Mouse (Mus musculus) spleen, adult 2 months (tissue): ENCODE results near the gene Rln3. TPM values are rescaled to one million over a fixed set of nuclear protein-coding genes. Genes with fewer than 3 reads are reported as not detected.
A peak's percentile ranks its signal among the peaks of the same experiment; 100 is the strongest.
"Not testable (repeated sequence)": the region's sequence is repeated elsewhere in the genome, so short reads cannot be mapped to it uniquely, and the experiment has no call there.

Source experiments
- DNase-seq, 2 experiments: peaks; one replicate each; pipeline versions ENCODE4 v3.0.0 to v3.0.0-alpha.2; 2012 to 2021; ENCODE audit warnings: low spot score in 2 of 2, low read depth in 1 of 2
- H3K27ac ChIP-seq: fragments of 200-500 bp; 2 replicates; pipeline ENCODE4 v1.5.1; 2012; ENCODE audit warnings: low read length, inconsistent platforms; ENCODE audit not compliant: insufficient read depth
- H3K27me3 ChIP-seq: fragments of 200-500 bp; 2 replicates; pipeline ENCODE4 v1.6.1; 2012; ENCODE audit warnings: mild to moderate bottlenecking, moderate library complexity, low read length, inconsistent platforms; ENCODE audit not compliant: control insufficient read depth, insufficient read depth
- H3K36me3 ChIP-seq: fragments of 200-500 bp; 2 replicates; pipeline ENCODE4 v1.6.1; 2012; ENCODE audit warnings: mild to moderate bottlenecking, low read length, inconsistent platforms; ENCODE audit not compliant: control insufficient read depth, insufficient read depth
- H3K4me1 ChIP-seq: fragments of 200-500 bp; 2 replicates; pipeline ENCODE4 v1.6.1; 2011; ENCODE audit warnings: inconsistent platforms; ENCODE audit not compliant: control insufficient read depth, insufficient read depth, insufficient read length
- H3K4me3 ChIP-seq: fragments of 200-500 bp; 2 replicates; pipeline ENCODE4 v1.5.1; 2011; ENCODE audit warnings: mild to moderate bottlenecking, inconsistent platforms; ENCODE audit not compliant: insufficient read depth, insufficient read length; ENCODE audit errors: extremely low read depth
- CTCF ChIP-seq: fragments of 200-500 bp; IDR thresholded peaks from 2 replicates; pipeline ENCODE4 v1.5.1; 2011; ENCODE audit warnings: mild to moderate bottlenecking, inconsistent platforms; ENCODE audit not compliant: insufficient read depth, insufficient read length, insufficient replicate concordance; ENCODE audit errors: extremely low read depth
- POLR2A ChIP-seq: fragments of 200-500 bp; IDR thresholded peaks from 2 replicates; pipeline ENCODE4 v1.6.1; 2011; ENCODE audit warnings: low read depth, low read length, inconsistent platforms
- WGBS: fragments of 180-500 bp; shearing (Covaris S2); methylation state at CpG from one replicate; pipeline ENCODE4 v1.1.7; 2018; 5-methylcytosine and 5-hydroxymethylcytosine counted together
- polyA plus RNA-seq: library from polyadenylated mRNA; depleted of rRNA; stranded (reverse); fragments of >200 nt; gene quantifications from 2 replicates; pipeline ENCODE4 v1.2.3, GENCODE M21; 2012

Gene Rln3
- polyA plus RNA-seq, 1 experiment: 3.8 TPM

- TF ChIP-seq POLR2A: no peak
- no peak for TF ChIP-seq CTCF
- peaks cover 15% of the 10 kb centered on the region for H3K4me1 ChIP-seq
- WGBS: 94% methylated on average over 5 of the region's 5 CpGs
These were observed 29.0 kb downstream of the Rln3 start for GRCm38 (mm10) chr8:84015833-84016232.

DNA sequence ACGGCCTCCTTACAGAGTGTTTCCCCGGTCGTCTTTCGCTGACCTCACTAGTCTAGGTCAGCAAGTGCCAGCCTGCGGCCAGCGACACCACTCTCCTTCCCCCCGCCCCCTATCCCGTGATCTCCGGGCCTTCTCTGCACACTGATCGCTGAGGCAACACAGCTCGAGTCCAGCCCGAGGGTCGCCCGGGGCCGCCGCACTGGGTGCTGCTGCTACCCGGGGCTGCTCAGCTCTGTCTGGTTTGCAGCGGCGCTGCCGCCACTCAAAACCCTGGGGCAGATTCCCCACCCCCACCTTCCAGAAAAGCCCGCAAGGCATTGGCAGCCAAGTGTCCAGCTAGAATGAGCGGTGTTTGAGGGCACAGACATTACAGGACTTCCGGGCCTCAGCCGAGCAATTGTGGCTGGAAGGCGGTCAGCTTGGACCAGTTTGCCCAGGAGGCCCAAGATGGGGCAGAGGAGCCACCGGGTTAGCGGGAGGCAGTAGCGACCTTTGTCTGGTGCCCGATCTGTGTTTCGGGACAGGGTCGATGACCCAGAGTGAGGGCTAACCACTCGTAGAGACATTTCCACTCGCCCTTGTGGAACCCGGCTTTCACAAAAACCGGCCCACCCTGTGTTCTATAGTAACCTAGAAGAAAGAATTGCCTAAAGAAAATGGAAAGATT, 32.2 kb downstream of the Rln3 start:
- TF ChIP-seq POLR2A (no peak), CTCF (no peak)
- H3K36me3 ChIP-seq: no peaks in the 10 kb centered on the region
- H3K4me1 ChIP-seq: peaks cover 17% of the 10 kb centered on the region
- no peak overlapping the region for H3K4me3 ChIP-seq
- peaks cover 21% of the 10 kb centered on the region for H3K27me3 ChIP-seq
- no peak overlapping the region for H3K27ac ChIP-seq
- 25% methylated on average over 35 of the region's 35 CpGs for WGBS
- no peak for DNase-seq

More at GRCm38 (mm10) chr8:84015833-84016232, 29.0 kb downstream of the Rln3 start:
- H3K4me3 ChIP-seq: no peak overlapping the region
- peaks cover 18% of the 10 kb centered on the region for H3K27me3 ChIP-seq
- no peak for DNase-seq
- H3K27ac ChIP-seq: no peak overlapping the region
- H3K36me3 ChIP-seq: no peaks in the 10 kb centered on the region

DNA sequence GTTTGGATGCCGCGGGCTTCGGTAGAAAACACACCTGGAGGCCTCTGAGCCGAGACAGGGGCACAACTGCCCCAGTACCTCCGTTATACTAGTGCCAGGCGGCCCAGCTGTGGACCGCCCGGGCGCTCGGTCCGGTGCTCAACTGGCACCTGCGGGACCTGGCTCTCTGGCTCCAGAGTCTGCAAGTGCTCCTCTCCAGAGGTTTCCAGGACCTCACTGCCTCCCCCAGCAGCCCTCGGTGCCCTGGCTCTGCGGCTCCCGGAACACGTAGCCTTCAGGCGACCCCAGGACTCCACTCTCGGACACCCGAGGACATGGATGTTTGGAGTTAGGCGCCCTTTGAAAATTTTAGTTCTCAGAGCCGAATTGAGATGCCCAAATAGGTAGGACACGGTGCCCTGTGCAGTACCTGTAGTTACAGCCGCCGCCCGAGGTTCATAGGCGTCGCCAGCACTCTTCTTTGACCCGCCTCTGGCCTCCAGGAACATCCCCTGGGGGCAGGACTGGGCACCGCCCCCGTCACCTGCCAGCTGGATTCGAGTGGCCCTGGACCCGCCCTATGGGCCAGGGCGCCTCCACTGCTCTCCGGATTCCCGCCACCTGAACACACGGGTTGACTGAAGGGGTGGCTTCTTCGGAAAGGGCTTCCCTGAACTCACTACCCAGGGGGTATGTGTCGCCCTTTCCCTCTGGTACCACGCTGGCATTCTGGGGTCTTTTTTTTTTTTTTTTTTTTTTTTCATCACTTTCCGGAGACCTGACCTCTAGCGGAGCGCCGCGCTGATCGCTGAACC, 32.9 kb downstream of the Rln3 start, which contains the start of gene 2210011C24Rik:
Gene 2210011C24Rik, minus strand, starts transcription at position 467 of the 794 bp plus-strand sequence.
- Histone ChIP-seq H3K4me1 (peaks cover 17% of the 10 kb centered on the region), H3K27me3 (peaks cover 21% of the 10 kb centered on the region), H3K36me3 (no peaks in the 10 kb centered on the region), H3K27ac (no peak within 1 kb of the TSS), H3K4me3 (peak within 1 kb of the TSS; percentile 55)
- TF ChIP-seq POLR2A (no peak), CTCF (no peak)
- DNase-seq: no peak
- 2% methylated on average over 44 of the region's 45 CpGs for WGBS

DNA sequence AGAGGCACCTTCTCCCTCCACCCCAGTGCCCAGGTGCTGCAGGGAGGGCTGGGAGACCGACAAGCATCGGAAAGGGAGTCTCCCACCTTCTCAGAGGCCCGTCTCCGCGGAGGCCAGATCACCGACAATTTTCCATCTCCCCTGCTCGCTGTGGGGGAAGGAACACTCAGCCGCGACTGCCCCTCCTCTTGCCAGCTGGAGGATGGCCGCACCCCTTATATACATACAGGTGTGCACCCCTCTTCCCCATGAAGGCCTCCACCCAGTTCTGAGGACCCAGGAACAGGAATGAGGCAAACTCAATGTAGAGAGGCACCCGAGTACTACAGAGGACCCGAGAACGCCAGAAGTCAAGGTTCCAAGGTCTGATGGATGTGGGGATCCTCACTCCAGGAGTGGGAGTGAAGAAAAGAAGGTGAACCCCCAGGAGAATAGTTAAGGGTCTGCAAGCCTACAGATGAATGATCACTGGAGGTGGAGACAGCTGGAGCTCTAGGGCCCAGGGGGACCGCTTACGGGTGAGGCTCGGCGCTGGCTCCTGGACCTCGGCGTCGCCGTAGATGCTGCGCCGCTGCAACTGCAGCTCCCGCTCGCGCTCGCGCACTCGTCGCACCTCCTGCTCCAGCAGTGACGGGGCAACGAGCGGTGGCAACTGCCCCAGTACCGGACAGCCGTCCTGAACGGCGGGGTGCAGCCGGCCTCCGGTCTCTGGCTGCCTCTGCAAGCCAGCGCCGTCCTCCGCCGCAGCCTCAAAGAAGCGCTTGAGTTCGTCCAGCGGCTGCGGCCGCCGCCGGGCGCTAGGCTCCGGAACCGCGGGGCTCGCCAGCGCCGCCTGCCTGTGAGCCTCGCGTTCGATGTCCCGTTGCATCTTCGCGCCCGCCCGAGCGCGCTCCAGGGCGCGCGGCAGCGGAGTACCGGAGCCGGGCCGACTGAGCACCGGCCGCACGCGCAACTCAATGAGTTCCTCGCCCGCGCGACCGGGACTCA, 33.9 kb downstream of the Rln3 start:
- H3K27me3 ChIP-seq: peaks cover 21% of the 10 kb centered on the region
- 3% methylated on average over 83 of the region's 83 CpGs for WGBS
- H3K4me1 ChIP-seq: peaks cover 17% of the 10 kb centered on the region
- peak in 1 of 2 experiments; percentile 71 for DNase-seq
- H3K4me3 ChIP-seq: peak overlapping the region; percentile 55; the same call in 1 of the 2 replicates
- no peak overlapping the region for H3K27ac ChIP-seq
- no peak for TF ChIP-seq POLR2A
- TF ChIP-seq CTCF: peak; percentile 60
- H3K36me3 ChIP-seq: no peaks in the 10 kb centered on the region

DNA sequence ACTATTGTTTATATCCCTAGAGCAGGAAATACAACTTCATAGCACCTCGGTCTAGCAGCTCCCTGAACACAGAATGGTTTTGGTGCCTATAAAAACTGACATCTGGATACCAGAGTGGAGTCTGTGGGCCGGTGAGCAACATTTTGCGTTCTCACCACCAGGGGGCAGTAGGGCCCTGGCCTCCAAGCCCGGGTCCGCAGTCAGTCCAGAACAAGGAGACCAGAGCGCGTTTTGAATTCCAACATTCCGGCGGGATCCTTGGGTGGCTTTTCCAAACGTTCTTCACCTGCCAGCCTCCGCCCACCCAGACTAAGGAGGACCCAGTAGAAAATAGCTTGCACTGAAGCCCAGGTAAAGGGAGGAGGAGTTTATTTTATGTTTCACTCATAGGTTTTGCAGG, 34.9 kb downstream of the Rln3 start:
- H3K4me3 ChIP-seq: no peak overlapping the region
- peaks cover 21% of the 10 kb centered on the region for H3K4me1 ChIP-seq
- DNase-seq: peak in 1 of 2 experiments; percentile 77

DNA sequence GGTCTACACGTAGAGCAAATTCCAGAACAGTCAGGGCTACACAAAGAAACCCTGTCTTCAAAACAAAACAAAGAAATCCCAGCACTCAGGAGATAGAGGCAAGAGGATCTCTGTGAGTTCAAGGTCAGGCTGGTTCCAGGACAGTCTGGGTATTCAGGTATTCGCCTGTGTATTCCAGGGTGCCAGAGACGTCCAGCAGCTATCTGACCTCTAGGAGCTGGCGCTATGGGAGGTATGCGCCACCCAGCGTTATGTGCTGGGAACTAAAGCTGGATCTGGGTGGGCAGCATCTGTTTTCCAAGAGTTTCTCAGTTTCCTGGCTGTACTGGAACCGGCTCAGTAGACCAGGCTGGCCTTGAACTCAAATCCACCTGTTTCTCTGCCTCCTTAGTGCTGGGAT, 36.4 kb downstream of the Rln3 start:
- H3K27ac ChIP-seq: no peak overlapping the region
- no peak overlapping the region for H3K4me3 ChIP-seq
- no peaks in the 10 kb centered on the region for H3K36me3 ChIP-seq
- TF ChIP-seq POLR2A: no peak
- TF ChIP-seq CTCF: no peak
- WGBS: 77% methylated on average over 7 of the region's 7 CpGs
- peaks cover 24% of the 10 kb centered on the region for H3K4me1 ChIP-seq
- H3K27me3 ChIP-seq: peaks cover 19% of the 10 kb centered on the region
- no peak for DNase-seq

More for the DNA sequence above, 34.9 kb downstream of the Rln3 start:
- TF ChIP-seq CTCF: peak; percentile 88
- TF ChIP-seq POLR2A: no peak
- H3K27ac ChIP-seq: no peak overlapping the region
- peaks cover 21% of the 10 kb centered on the region for H3K27me3 ChIP-seq
- WGBS: 2% methylated on average over 11 of the region's 11 CpGs
- H3K36me3 ChIP-seq: no peaks in the 10 kb centered on the region

DNA sequence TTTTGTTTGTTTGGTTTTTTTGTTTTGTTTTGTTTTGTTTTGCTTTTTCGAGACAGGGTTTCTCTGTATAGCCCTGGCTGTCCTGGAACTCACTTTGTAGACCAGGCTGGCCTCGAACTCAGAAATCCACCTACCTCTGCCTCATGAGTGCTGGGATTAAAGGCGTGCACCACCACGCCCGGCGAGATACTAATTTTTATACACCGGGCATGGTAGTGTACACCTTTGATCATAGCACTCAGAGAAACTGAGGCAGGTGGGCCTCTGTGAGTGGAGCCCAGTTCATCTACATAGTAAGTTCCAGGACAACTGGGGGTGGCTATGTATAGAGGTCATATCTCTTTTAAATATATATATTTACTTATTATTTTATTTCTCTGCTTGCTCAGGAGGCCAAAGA, 39.3 kb downstream of the Rln3 start:
- not testable (repeated sequence) for DNase-seq, H3K4me1 ChIP-seq, H3K4me3 ChIP-seq, H3K27me3 ChIP-seq, H3K36me3 ChIP-seq, H3K27ac ChIP-seq
- 93% methylated on average over 7 of the region's 7 CpGs for WGBS
